Mouse (Mus musculus): Measurements from ENCODE around the gene Piezo1.

The Piezo1 gene

DNA sequence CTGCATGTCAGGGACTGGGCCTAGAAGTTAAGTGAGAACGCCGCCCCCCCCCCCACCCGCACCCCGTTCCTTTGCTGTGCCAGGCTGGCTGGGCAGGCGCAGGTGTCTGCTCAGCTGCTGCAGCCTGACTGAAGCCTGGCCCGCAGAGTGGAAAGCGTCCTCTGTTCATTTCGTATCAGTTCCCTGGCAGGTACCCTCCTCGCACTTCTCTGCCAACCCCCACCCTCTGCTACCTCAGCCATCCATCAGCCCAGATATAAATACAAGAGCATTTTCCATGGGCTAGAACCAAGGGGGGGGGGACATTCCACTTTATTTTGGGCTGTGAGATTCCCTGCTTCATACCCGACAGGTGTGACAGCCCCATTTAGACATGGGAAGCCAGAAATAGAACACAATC, 99.0 kb downstream of the Piezo1 start:
- no peak for DNase-seq

DNA sequence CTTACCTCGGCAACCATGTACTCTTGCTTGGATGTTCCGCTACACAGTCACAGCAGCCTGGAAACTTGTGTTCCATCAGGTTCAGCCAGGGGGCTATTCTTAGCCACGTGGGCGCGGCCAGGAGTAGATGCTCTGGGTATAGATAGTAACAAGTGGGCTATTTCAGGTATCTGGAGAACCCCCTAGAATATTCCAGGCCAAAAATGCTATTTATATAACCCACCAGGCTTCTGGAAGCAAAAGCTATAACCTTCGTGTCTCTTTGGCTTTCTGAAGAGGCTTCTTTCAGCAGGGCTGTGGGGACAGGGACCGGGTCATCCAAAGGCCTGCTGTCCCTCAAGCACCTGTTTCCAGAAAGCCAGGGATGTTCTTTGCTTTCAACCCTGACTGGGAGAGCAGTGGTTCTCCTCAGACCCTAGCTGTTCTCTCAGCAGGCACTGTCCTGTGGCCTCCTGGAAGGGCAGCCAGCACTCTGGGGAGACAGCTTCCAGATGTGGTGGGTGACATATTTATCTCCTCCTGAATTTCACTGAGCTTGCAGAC, 99.9 kb downstream of the Piezo1 start:
- no peak for DNase-seq

DNA sequence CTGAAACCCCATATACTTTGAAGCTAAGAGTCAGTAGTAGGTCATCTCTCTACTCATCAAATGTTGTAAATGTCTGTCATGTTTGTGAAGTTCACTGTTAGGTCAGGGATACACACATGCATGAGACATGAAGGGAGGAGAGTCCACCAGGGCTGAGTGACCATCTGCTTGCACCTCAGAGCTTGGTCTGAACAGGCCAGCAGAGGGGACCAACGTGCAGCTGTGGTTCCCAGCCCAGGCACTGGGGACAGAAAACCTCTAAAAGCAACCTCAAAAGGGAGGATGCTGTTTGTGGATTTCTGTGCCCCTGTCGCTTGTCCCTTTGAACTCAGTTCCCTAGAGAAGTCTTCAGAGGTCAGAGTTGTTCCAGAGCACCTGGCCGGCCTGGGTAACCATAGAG, 105.9 kb downstream of the Piezo1 start:
- DNase-seq = no peak

DNA sequence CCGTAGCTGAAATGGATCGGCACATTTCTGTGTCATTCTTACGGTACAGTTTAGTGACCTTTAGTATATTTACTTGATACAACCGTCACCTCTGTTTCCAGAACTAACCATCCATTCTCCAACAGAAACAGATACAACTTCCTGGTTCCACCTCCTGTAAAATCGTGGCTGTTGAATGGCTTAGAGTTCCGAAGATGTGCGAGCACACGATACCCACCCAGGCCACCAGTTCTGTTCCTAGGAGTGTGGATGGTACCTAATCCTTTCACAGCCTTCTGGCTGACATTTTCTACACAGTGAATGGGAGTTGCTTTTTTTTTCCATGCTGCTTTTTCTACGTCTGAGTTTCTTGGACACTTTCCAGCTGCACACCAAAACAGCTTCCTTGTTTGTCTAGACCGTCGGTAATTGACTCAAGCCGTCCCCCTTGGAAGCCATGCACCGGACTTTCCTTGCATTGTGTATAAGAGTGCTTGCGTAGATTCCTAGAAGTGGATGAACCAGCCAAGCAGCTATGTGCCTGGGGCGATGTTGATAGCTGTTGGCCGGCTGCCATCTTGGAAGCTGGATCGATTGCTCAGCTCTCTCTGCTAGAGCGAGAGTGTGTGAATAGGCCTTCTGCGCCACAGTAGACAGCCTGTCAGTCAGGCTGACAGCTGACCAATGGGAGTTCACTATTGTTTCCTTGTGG, 106.9 kb downstream of the Piezo1 start:
- DNase-seq = peak; percentile 90 to 92

DNA sequence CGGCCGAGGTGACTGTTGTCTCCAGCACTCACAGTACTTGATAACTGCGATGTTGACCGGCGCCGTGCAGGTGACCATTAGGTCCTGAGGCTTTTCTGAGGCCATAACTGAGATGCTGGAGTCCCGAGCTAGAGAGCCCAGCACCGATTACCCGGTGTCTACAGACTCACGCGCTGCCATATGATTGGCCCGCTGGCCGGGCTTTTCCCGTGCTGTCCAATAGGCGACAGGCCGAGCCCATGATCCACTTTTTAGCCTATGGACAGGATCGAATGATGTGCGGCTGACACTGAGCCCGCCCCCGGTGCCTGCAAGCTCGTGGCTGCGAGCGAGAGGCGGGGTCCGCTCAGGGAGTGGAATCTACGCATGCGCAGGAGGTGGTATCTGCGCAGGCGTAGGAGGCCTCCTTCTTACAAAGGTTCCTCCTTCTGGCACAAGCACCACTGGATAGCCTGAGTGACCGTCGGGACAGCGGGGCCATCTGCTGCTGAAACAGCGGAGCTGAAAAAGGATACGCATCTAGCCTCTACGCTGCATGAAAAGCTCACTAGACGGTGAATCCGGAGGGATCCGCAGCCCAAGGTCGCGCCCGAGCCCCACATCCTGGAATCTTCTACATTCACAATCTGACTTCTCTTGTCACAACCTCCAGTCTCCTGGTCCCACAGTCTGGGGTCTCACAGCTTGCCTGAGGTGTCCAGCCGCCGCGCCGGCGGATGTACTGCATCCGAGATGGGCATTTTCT, 107.7 kb downstream of the Piezo1 start, which contains the start of gene Mvd:
Gene Mvd, minus strand, starts transcription at position 161 of the 745 bp plus-strand sequence.
- DNase-seq = peak; percentile 99 to 100

DNA sequence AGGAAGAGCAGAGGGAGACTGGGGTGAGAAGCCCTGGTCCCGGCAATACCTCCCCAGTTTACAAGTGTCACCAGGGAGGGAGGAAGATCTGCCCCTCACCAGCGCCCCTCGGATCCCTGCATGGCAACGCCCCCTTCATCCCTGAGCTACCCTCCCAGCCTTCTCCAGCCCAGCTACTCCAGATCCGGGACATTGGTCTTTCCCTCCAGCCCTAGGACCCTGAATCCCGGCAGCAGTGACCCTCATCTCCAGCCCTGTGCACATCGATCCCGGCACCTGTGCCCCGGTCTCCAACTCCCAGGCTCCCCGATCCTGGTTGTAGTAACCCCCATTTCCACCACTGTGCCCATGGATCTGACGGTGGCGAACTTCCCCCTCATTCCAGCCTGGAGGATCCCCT, 108.3 kb downstream of the Piezo1 start:
- DNase-seq = no peak

DNA sequence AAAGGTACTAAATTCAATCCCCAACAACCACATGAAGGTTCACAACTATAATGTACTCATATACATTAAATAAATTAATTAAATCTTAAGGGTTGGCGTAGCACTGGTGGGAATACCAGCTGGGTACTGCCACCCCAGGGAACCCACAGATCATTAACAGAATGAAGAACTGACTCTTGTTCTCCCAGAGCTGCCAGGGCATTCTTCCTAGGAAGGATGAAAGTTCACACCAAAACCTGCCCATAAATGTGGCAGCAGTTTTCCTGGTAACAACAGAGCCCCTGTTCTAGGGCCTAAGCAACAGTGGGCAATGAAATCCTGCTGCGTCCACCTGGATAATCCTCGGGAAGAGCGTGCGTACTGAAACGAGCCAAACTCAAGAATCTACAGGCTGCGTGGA, 108.8 kb downstream of the Piezo1 start:
- DNase-seq = peak in 1 of 2 experiments; percentile 24

DNA sequence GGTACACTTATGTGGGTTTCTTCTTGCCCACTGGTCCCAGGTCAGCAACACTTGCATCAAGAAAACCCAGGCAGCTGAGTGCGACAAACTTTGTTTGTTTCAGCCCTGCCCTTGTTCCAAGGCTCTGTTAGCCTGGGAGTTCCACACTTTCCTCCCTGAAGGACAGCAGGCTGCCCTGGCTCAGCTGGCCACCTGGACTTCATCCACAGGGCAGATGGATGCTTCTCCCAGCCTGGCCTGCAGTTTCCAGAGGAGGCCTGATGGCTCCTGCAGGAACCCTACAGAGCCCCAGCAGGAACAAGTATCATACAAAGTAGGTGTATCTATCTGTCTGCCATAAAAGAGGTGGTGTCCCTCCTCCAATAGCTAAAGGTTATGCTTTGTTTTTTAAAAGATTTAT, 109.8 kb downstream of the Piezo1 start:
- no peak for DNase-seq

DNA sequence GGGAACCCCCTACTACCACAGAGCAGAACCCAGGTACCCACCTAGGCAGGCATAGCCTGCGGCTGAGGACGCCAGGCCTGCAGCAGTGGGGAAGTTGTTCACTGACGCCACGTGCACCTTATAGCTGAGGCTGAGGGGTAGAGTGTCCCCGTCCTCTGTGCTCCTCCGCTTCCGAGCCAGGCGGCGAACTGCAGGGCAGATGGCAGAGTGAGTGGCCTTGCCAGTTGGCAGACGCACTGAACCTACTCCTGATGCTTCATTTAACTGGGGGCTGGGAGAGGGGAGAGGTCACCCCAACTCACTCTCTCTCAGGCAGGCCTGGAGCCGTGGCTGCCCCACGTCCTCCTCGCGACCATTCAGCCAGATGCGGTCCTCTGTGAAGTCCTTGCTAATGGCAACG, 111.8 kb downstream of the Piezo1 start:
- no peak for DNase-seq

DNA sequence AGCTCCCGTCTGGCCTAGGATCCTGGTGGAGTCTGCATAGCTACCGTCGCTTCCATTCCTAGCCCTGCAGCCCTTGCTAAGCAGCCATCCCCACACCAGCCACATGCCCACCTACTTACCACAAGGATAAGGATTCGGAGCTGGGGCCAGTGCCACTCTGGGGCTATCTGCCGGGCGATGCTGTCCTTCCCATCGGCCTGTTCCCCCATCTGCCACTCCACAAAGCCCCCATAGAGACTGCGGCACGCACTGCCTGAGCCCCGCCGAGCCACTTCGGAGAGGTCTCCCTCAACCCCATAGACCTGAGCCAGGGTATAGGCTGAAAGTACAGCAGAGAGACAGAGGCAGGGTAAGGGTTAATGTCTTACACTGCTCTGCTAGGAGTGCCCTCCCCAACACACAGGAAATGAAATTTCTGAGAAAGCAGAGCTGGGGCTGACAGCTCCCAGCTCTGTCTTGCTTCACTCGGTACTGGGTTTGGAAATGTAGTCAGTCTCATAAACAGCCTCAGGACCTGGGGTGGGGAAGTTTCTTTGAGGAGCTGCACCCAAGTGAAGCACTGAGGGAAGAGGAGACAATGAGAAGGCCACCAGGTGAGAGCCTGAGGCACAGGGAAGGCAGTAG, 113.3 kb downstream of the Piezo1 start:
- no peak for DNase-seq

DNA sequence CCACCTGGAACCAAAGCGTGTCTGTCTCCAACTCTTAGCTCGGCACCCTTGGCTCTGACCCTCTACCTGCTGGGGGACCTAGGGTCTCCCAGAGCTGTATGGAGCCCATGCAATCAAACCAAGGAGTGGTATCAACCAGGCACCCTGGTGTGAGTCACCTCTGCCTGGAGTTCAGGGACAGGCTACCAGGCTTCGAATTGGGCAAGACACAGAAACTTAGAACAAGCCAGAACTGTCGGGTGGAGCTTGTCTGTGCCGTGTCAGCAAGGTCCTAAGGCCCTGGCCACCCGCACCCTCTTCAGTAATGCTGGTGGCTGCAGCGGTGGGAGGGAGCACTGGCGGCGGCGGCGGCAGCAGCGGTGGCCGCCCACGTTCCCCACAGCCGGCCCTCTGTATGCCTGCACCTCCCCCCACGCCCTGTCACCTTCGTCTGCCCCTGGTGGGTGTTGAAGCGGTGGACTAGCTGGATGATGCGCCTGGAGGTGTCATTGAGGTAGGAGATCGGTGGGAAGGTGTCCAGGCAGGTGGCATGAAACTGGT, 114.5 kb downstream of the Piezo1 start:
- no peak for DNase-seq

DNA sequence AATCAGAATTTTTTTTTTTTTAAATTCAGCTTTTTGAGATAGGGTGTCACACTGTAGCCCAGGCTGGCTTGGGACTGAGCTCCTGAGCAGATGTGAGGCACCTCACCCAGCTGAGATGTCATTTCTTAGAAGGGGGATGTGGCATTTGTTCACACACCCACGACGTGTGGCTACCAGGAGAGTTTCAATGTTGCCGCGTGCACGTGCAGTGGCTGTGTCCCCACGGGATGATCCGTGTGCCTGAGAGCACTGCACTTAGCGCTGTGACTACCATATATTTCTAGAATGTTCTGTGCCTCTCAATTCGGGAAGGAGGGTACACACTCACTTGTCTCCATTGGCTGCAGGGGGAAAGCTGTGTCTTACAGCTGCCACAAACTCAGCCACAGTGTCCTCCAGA, 115.0 kb downstream of the Piezo1 start:
- DNase-seq = no peak

DNA sequence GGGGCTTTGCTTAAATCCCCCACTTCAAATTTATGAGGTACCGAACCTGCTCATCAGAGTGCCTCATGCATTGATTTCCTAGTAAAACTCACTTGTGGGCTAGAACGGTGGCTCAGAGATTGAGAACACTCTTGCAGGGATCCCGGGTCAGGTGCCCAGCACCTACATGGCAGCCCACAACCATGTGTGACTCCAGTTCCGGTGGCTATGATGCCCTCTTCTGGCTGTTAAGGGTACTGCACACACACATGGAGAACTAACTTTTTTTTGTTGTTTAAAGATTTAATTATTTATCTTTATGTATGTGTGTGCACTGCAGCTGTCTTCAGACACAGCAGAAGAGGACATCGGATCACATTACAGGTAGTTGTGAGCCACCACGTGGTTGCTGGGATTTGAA, 115.8 kb downstream of the Piezo1 start:
- no peak for DNase-seq

DNA sequence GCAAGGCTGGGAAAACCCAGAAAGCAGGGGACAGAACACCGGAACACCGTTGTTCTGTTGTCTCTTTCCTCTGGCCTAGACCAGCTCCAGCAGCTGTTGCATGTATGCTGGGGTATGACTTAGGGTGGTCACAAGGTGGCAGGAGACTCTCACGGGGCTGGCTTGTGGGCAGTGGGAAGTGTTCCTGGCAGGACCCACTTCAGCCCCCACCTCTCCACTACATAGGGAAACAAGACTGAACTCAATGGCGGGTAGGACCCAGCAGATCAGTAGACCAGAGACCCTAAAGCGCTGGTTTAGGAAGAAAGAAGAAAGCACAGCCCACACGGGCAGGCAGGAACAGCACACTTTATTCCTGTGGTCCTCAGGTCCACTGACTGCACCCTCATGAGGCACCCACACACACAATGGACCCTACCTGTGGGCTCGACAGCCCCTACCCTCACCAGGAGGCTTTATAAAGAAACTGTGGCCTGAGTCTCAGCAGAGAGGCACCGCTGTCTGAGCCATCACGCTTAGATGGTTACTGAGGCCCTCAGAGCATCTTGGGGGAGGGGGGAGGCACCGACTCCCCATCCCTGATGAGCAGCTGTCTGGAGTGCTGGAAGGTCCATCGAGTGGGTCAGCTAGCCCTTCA, 117.7 kb downstream of the Piezo1 start:
- no peak for DNase-seq

DNA sequence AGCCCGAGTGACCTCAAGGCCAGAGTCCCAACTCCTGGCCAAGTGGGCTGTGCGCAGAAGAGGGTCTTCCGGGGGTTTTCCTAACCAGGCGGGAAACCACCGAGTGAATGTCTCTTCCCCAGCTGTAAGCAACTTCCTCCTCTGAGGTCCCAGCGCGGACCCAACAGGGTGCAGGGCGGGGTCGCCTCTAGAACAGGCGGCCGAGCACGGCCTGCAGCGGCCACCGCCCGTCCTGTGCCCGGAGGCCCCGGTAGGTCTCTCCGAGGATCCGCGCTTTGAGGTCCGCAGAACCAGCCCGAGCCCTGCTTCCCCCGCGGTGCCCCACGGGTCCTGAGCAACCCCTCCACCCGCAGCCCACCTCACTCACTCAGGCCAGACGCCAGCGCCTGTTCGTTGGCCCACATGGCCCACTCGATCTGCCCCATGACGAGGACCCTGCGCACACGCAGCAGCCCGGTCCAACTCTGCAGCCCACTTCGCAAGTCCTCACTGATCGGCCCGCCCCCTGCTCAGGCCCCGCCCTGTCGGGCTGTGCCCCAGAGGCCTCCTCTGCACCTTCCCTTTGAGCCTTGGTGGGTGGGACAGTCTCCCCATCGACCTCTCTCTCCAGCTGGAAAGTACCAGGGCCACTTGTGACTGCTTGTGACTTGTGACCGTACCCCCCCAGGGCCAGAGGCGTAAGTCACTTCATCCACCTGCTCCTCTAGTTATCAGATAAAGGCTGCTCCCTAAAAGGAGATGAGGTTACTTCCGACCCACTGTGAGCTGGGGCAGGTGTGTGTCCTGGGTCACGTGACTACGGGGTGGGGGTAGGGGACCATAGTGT, 118.5 kb downstream of the Piezo1 start, which contains the start of gene Cyba:
Gene Cyba, minus strand, starts transcription at position 488 of the 826 bp plus-strand sequence.
- peak; percentile 85 to 92 for DNase-seq

Measured in kidney, postnatal 25 days (tissue).